Mouse (Mus musculus) E14TG2a.4 (cell line): ENCODE results near the gene Lingo2.

Source experiments
- H3K27me3 ChIP-seq: 2 replicates; pipeline ENCODE4 v1.6.1; 2014; ENCODE audit warnings: low read length, control low read depth; ENCODE audit not compliant: insufficient read depth
- H3K36me3 ChIP-seq: 2 replicates; pipeline ENCODE4 v1.6.1; 2014; ENCODE audit warnings: low read length, control low read depth; ENCODE audit not compliant: insufficient read depth
- H3K4me1 ChIP-seq: replicated peaks from 2 replicates; pipeline ENCODE4 v1.6.1; 2014; ENCODE audit warnings: low read depth, low read length, control low read depth
- H3K4me3 ChIP-seq: replicated peaks from 2 replicates; pipeline ENCODE4 v1.5.1; 2014; ENCODE audit warnings: mild to moderate bottlenecking, low read length
- H3K9me3 ChIP-seq: 2 replicates; pipeline ENCODE4 v1.6.1; 2014; ENCODE audit warnings: low read length, control low read depth
- CTCF ChIP-seq: conservative IDR thresholded peaks from 2 replicates; pipeline ENCODE4 v1.5.1; 2014; ENCODE audit warnings: low read length
- NANOG ChIP-seq: IDR thresholded peaks from 2 replicates; pipeline ENCODE4 v1.6.1; 2014; ENCODE audit warnings: borderline replicate concordance, low read length, mixed read lengths
- POU5F1 ChIP-seq: IDR thresholded peaks from 2 replicates; pipeline ENCODE4 v1.6.1; 2014; ENCODE audit warnings: low read length, borderline replicate concordance

The Lingo2 gene

GRCm38 (mm10) chr4:36647753-36648152, 303.8 kb downstream of the Lingo2 start:
- no peaks in the 10 kb centered on the region for H3K27me3 ChIP-seq
- H3K9me3 ChIP-seq = no peaks in the 10 kb centered on the region
- TF ChIP-seq POU5F1 = no peak
- TF ChIP-seq CTCF = no peak
- no peak for TF ChIP-seq NANOG
- no peaks in the 10 kb centered on the region for H3K4me1 ChIP-seq
- H3K4me3 ChIP-seq = no peak overlapping the region
- no peaks in the 10 kb centered on the region for H3K36me3 ChIP-seq

- Histone ChIP-seq H3K4me3 (no peak overlapping the region), H3K27me3 (no peaks in the 10 kb centered on the region), H3K4me1 (no peaks in the 10 kb centered on the region), H3K36me3 (no peaks in the 10 kb centered on the region), H3K9me3 (no peaks in the 10 kb centered on the region)
- TF ChIP-seq NANOG (no peak), CTCF (no peak), POU5F1 (no peak)
Observed at GRCm38 (mm10) chr4:36635666-36636065, 315.9 kb downstream of the Lingo2 start.

- H3K4me1 ChIP-seq = no peaks in the 10 kb centered on the region
- no peaks in the 10 kb centered on the region for H3K36me3 ChIP-seq
- H3K27me3 ChIP-seq = no peaks in the 10 kb centered on the region
- no peak overlapping the region for H3K4me3 ChIP-seq
- H3K9me3 ChIP-seq = no peaks in the 10 kb centered on the region
- TF ChIP-seq NANOG (no peak), CTCF (no peak), POU5F1 (no peak)
Observed at GRCm38 (mm10) chr4:36576801-36577200, 374.7 kb downstream of the Lingo2 start.

- Histone ChIP-seq H3K36me3 (no peaks in the 10 kb centered on the region), H3K27me3 (no peaks in the 10 kb centered on the region), H3K9me3 (no peaks in the 10 kb centered on the region), H3K4me1 (no peaks in the 10 kb centered on the region), H3K4me3 (no peak overlapping the region)
- no peak for TF ChIP-seq CTCF
- no peak for TF ChIP-seq POU5F1
- TF ChIP-seq NANOG = no peak
Observed at GRCm38 (mm10) chr4:36576256-36576655, 375.3 kb downstream of the Lingo2 start.

- H3K4me3 ChIP-seq = no peak overlapping the region
- no peaks in the 10 kb centered on the region for H3K27me3 ChIP-seq
- no peaks in the 10 kb centered on the region for H3K9me3 ChIP-seq
- no peaks in the 10 kb centered on the region for H3K4me1 ChIP-seq
- TF ChIP-seq CTCF = no peak
- TF ChIP-seq POU5F1 = no peak
- TF ChIP-seq NANOG = no peak
- H3K36me3 ChIP-seq = no peaks in the 10 kb centered on the region
Observed at GRCm38 (mm10) chr4:36566544-36566943, 385.0 kb downstream of the Lingo2 start.

- TF ChIP-seq CTCF = no peak
- no peaks in the 10 kb centered on the region for H3K27me3 ChIP-seq
Observed at GRCm38 (mm10) chr4:36560997-36561396, 390.6 kb downstream of the Lingo2 start.

GRCm38 (mm10) chr4:36540664-36541360, 410.7 kb downstream of the Lingo2 start:
- Histone ChIP-seq H3K4me3 (no peak overlapping the region), H3K27me3 (no peaks in the 10 kb centered on the region), H3K9me3 (no peaks in the 10 kb centered on the region), H3K36me3 (no peaks in the 10 kb centered on the region), H3K4me1 (no peaks in the 10 kb centered on the region)
- TF ChIP-seq POU5F1 (no peak), CTCF (no peak), NANOG (no peak)

More at GRCm38 (mm10) chr4:36560997-36561396, 390.6 kb downstream of the Lingo2 start:
- no peaks in the 10 kb centered on the region for H3K9me3 ChIP-seq
- no peaks in the 10 kb centered on the region for H3K36me3 ChIP-seq
- H3K4me3 ChIP-seq = no peak overlapping the region
- H3K4me1 ChIP-seq = no peaks in the 10 kb centered on the region

GRCm38 (mm10) chr4:36533895-36534294, 417.7 kb downstream of the Lingo2 start:
- Histone ChIP-seq H3K27me3 (no peaks in the 10 kb centered on the region), H3K36me3 (no peaks in the 10 kb centered on the region), H3K4me3 (no peak overlapping the region), H3K9me3 (no peaks in the 10 kb centered on the region), H3K4me1 (no peaks in the 10 kb centered on the region)
- TF ChIP-seq NANOG = no peak
- TF ChIP-seq POU5F1 = no peak
- TF ChIP-seq CTCF = no peak

GRCm38 (mm10) chr4:36490255-36490654, 461.3 kb downstream of the Lingo2 start:
- no peaks in the 10 kb centered on the region for H3K36me3 ChIP-seq

More at GRCm38 (mm10) chr4:36490255-36490654, 461.3 kb downstream of the Lingo2 start:
- H3K27me3 ChIP-seq = no peaks in the 10 kb centered on the region
- no peak overlapping the region for H3K4me3 ChIP-seq
- no peaks in the 10 kb centered on the region for H3K4me1 ChIP-seq
- TF ChIP-seq CTCF (no peak), POU5F1 (no peak), NANOG (no peak)
- no peaks in the 10 kb centered on the region for H3K9me3 ChIP-seq
